Mouse (Mus musculus): ENCODE measurements around the gene Zfp651.

- TF ChIP-seq EP300 (optimal IDR thresholded peaks at IDR 0.05) = no peak
- TF ChIP-seq CTCF (IDR thresholded peaks at IDR 0.05; ENCODE audit: low read depth) = no peak
Observed at GRCm38 (mm10) chr9:121759091-121760081, at the start of gene Zfp651.
